Mouse (Mus musculus) intestine, postnatal 0 days (tissue): Measurements from ENCODE around the gene Klhl3. TPM values are rescaled to one million over a fixed set of nuclear protein-coding genes. Genes with fewer than 3 reads are reported as not detected.

Experiments used
- ATAC-seq: fragments of 200-750 bp; cut with Nextera tagmentation; 2 replicates; pipeline ENCODE4 v1.8.0; 2017; ENCODE audit warnings: mild to moderate bottlenecking, moderate TSS enrichment, moderate library complexity
- H3K27ac ChIP-seq: fragments of 300-500 bp; sonication (generic); 2 replicates; pipeline ENCODE4 v1.5.1; 2014; ENCODE audit warnings: mild to moderate bottlenecking, low read depth, low read length, moderate library complexity
- H3K27me3 ChIP-seq: fragments of 300-500 bp; sonication (generic); replicated peaks from 2 replicates; pipeline ENCODE4 v1.6.1; 2014; ENCODE audit warnings: low read length, mixed read lengths; ENCODE audit not compliant: control insufficient read depth, insufficient read depth
- H3K36me3 ChIP-seq: fragments of 300-500 bp; sonication (generic); 2 replicates; pipeline ENCODE4 v1.6.1; 2014; ENCODE audit warnings: mild to moderate bottlenecking, moderate library complexity; ENCODE audit not compliant: control insufficient read depth, insufficient read depth
- H3K4me1 ChIP-seq: fragments of 300-500 bp; sonication (generic); replicated peaks from 2 replicates; pipeline ENCODE4 v1.6.1; 2014; ENCODE audit warnings: antibody characterized with exemption, low read length, mixed read lengths; ENCODE audit not compliant: control insufficient read depth, insufficient read depth
- H3K4me2 ChIP-seq: fragments of 300-500 bp; sonication (generic); replicated peaks from 2 replicates; pipeline ENCODE4 v1.6.1; 2014; ENCODE audit warnings: low read depth, mild to moderate bottlenecking, moderate library complexity
- H3K4me3 ChIP-seq: fragments of 300-500 bp; sonication (generic); 2 replicates; pipeline ENCODE4 v1.5.1; 2014; ENCODE audit warnings: low read depth, low read length
- H3K9ac ChIP-seq: fragments of 300-500 bp; sonication (generic); 2 replicates; pipeline ENCODE4 v1.6.1; 2014; ENCODE audit warnings: mild to moderate bottlenecking, low read depth, low read length
- H3K9me3 ChIP-seq: fragments of 300-500 bp; sonication (generic); 2 replicates; pipeline ENCODE4 v1.6.1; 2016; ENCODE audit warnings: mixed run types; ENCODE audit not compliant: control insufficient read depth
- CTCF ChIP-seq: sonication (generic); IDR thresholded peaks from 2 replicates; pipeline ENCODE4 v1.5.1; 2016; ENCODE audit warnings: low read depth, mild to moderate bottlenecking, control low read depth, antibody characterized with exemption, moderate library complexity
- WGBS: fragments of 180-500 bp; shearing (Covaris S2); extraction: QIAGEN DNeasy Blood & Tissue Kit; methylation state at CpG from one replicate; pipeline ENCODE4 v1.1.7; 2014; 5-methylcytosine and 5-hydroxymethylcytosine counted together
- polyA plus RNA-seq: library from polyadenylated mRNA; unstranded; fragments of >200 nt; fragmentation: Nextera tagmentation; extraction: Ambion mirVana; gene quantifications from 2 replicates; pipeline ENCODE4 v1.2.1, GENCODE M21; 2015

Gene Klhl3
- polyA plus RNA-seq, 1 experiment from 2014 or later = 0.74 TPM

DNA sequence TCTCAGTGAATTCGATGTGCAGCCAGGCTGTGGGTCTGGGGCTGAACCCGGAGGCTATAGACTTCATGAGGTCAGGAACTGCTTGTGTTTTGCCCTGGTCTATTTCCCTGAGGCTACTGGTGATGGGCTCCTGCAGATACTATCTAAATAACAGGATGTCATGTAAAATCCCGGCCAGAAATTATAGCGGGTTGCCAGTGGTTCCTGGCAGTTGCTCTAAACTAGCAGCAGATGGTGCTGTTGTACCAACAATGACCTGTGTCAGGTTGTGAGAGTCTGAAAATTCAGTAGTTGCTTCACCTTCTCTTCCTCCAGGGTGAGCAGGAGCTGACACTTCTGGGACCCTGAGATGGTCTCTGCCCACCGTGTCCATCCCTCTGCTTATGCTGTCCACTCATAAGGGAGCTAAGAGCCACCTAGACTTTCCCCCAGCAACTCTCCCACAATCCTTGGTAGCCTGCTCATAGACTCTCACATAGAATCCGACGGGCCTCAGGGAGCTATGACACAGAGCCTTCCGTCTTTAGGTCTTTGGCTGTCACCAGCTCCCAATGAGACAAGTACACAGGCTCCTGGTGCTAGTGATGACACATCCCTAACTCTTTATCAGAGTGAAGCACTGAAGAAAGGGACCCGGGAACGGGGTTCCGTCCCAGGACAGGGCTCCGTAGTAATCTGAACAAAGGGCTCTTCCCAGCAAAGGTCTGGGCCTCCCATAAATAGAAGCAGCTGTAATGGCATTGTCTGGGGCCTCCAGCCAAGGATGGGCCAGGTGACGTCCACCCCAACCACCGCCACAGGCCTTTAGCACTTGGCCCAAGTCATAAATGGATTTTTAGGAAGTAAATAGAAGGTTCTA, 101.1 kb downstream of the Klhl3 start:
- no peaks in the 10 kb centered on the region for H3K27me3 ChIP-seq
- H3K9me3 ChIP-seq = no peaks in the 10 kb centered on the region
- H3K4me2 ChIP-seq = no peak overlapping the region
- H3K27ac ChIP-seq = no peak overlapping the region
- no peak overlapping the region for H3K9ac ChIP-seq
- TF ChIP-seq CTCF = peak; percentile 89
- H3K36me3 ChIP-seq = no peaks in the 10 kb centered on the region
- 64% methylated on average over 14 of the region's 14 CpGs for WGBS
- no peak overlapping the region for H3K4me3 ChIP-seq
- no peaks in the 10 kb centered on the region for H3K4me1 ChIP-seq
- ATAC-seq = no peak

DNA sequence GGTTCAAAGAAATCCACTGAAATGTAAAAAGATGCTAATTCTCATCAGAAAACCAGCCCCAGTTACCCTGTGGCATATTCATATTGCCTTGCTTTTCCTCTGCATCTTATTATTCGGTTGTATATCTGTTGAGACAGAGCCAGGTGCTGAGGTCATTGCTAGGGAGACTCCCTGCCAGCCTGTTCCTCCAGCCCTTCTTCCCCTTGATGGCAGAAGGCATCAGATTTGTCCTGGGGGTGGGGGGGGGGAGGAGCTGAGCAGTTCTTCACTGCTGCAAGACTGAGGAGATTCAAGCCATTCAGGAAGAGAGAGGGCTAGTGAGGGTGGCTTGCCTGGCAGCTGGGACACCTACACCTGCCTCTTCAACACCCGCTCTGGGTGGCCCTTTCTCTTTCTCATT, 101.9 kb downstream of the Klhl3 start:
- Histone ChIP-seq H3K9ac (no peak overlapping the region), H3K27ac (no peak overlapping the region), H3K36me3 (no peaks in the 10 kb centered on the region), H3K4me2 (no peak overlapping the region), H3K4me1 (no peaks in the 10 kb centered on the region), H3K4me3 (no peak overlapping the region), H3K9me3 (no peaks in the 10 kb centered on the region), H3K27me3 (no peaks in the 10 kb centered on the region)
- 75% methylated on average over 2 of the region's 2 CpGs for WGBS
- no peak for TF ChIP-seq CTCF
- ATAC-seq = no peak

DNA sequence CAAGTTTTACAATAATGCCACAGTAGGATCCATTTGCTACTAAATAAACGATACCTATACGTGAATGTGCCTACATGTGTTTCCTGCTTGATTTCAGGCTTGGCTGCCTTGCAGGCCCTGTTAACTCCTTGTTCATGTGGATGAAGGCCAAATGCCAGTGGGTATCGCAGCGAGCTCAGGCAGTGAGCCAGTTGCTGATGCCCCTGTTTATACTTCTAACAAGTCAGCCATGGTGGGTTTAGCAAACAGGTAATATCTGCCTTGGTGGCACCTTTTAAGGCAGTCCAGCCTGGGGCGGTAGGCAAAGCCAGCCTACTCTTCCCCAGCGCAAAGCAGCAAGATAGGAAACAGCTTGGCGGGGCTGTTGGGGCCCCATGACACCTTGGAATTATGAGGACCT, 103.0 kb downstream of the Klhl3 start:
- no peak for TF ChIP-seq CTCF
- no peaks in the 10 kb centered on the region for H3K9me3 ChIP-seq
- H3K27me3 ChIP-seq = no peaks in the 10 kb centered on the region
- H3K4me2 ChIP-seq = no peak overlapping the region
- H3K36me3 ChIP-seq = no peaks in the 10 kb centered on the region
- WGBS = 92% methylated on average over 7 of the region's 7 CpGs
- no peak overlapping the region for H3K27ac ChIP-seq
- H3K9ac ChIP-seq = no peak overlapping the region
- H3K4me1 ChIP-seq = no peaks in the 10 kb centered on the region
- no peak for ATAC-seq
- H3K4me3 ChIP-seq = no peak overlapping the region

DNA sequence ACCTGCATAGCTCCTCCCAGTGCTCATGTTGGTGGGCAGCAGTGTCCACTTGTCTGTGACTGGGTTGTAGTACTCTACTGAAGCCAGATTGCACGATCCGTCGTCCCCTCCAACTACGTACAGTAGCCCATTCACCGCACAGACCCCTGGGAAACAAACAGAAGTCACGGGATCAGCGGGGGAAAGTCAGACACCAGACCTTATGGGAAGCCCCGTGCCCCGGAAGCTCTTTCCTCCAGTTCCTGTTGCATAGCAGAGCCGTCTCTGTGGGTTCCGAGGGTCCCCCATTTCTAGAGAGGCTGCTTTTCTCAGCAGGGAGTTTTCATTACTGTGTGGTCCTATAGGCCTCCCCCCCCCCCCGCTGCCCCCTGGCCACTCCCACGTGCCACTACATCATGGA, 104.1 kb downstream of the Klhl3 start:
- no peak overlapping the region for H3K9ac ChIP-seq
- WGBS = 86% methylated on average over 13 of the region's 13 CpGs
- no peaks in the 10 kb centered on the region for H3K4me1 ChIP-seq
- TF ChIP-seq CTCF = no peak
- ATAC-seq = no peak
- H3K27ac ChIP-seq = no peak overlapping the region
- H3K27me3 ChIP-seq = no peaks in the 10 kb centered on the region
- no peaks in the 10 kb centered on the region for H3K9me3 ChIP-seq
- no peaks in the 10 kb centered on the region for H3K36me3 ChIP-seq
- H3K4me3 ChIP-seq = no peak overlapping the region
- no peak overlapping the region for H3K4me2 ChIP-seq

DNA sequence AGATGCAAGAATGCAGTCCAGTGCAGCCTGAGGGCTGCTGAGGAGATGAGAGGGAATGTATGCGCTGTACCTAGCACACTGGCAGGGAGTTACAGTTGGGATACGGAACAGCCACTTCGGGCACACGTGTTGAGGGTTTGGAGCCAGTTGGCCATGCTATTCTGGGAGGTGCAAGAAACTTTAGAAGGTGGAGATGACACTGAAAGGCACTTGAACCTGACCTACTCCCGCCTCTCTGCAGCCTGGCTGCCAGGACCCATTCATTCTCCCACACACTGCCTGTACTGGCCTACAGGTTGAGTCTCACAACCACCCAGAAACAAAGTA, 105.4 kb downstream of the Klhl3 start:
- Histone ChIP-seq H3K4me2 (no peak overlapping the region), H3K9ac (no peak overlapping the region), H3K27ac (no peak overlapping the region), H3K4me3 (no peak overlapping the region), H3K27me3 (no peaks in the 10 kb centered on the region), H3K4me1 (no peaks in the 10 kb centered on the region), H3K9me3 (no peaks in the 10 kb centered on the region), H3K36me3 (no peaks in the 10 kb centered on the region)
- no peak for TF ChIP-seq CTCF
- 88% methylated on average over 5 of the region's 5 CpGs for WGBS
- ATAC-seq = no peak

DNA sequence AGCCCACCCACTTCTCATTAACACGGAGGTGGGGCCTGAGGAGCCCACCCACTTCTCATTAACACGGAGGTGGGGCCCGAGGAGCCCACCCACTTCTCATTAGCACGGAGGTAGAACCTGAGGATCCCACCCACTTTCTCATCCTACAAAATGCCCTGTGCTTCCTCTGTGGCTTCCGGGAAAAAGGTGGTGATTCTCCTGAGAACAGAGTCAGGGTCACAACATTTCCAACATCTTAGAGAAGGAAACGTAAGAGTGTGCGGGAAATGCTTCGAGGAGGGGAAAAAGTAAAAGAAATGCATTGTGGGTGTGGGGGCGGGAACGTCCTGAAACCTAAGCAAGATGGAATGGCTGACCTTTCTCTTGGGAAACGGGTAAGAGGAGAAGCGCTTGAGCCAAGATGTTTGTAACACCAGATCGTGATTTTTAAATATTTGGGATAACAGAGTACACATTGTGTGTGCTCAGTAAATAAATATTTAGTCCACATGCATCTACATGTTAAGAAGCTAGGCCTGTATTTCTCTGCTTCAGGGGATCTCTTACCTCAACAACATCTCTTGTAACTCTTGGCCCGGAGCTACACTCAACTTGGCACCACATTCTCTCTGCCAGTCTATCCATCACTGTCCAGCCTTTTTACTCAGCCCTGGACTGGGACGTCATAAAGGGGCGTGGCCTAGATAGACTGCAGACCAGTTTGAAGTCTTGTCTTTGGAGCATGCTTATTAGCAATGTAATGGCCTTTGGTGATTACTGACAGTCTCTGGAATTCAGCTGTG, 105.9 kb downstream of the Klhl3 start:
- Histone ChIP-seq H3K4me3 (no peak overlapping the region), H3K4me2 (no peak overlapping the region), H3K27me3 (no peaks in the 10 kb centered on the region), H3K9ac (no peak overlapping the region), H3K9me3 (no peaks in the 10 kb centered on the region), H3K4me1 (no peaks in the 10 kb centered on the region), H3K36me3 (no peaks in the 10 kb centered on the region), H3K27ac (no peak overlapping the region)
- WGBS = 54% methylated on average over 16 of the region's 16 CpGs
- no peak for ATAC-seq
- TF ChIP-seq CTCF = no peak
